Mouse (Mus musculus) right cerebral cortex, postnatal 4 days (tissue): ENCODE results near the gene S100z.

Experiments used
- DNase-seq: peaks from one replicate; pipeline ENCODE4 v3.0.0-alpha.2; 2022

The S100z gene

DNA sequence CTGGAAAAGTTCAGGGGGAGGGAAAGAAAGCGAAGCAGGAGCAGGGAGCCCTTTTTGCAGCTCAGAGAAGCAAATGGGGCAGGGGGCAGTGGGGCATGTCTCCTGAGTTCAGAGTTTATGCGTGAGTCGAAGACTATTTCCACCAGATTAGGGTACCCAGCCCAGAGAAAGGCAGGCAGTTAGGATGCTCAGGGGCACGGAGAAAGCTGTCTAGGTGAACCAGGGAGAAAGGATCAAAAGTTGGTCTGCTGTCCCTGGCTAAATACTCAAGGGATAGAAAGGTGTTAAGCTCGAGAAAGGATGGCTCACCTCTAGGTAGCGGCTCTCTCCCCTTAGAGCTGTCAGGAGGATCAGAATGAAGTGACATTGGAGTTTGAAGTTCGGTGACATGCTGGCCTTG, 34.2 kb downstream of the S100z start:
- no peak for DNase-seq

DNA sequence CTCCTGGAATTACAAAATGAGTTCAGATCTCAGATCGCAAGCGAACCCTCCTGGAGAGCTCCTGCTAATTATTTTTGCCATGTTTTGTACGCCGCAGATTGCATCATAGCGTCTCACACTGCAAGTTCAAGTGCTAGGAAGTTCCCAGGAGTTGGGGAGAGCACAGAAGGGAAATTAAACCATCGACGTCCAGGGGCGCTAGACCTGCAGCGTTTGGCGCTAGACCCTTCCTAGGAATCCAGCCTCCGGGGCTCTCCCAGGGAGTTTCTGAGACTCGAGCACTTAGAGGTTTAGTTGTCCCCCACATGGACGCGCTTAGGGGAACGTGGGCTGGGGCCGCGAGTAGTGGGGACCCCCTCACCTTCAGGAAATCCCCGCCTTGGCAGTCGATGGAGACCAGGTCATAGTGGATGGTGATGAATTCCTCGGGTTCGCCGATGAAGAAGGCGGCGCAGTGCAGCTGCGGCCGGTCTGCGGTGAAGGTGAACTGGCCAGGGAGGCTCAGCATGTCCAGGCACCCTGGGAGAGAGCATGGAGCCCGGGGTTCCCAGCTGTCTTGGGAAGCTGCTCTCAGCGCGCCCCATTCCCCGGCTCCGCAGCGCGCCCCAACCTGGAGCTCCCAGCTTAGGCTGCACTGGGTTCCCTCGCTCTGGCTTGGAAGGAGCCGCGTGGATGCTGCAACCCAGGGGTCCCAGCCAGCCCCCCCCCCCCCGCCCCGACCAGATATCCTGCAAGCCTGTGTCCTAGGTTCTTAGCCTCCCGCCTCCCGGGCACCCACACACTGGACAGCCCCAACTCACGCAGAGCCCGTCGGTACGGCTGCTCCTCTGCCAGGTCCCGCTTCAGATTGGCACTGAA, 34.9 kb downstream of the S100z start:
- peak; percentile 58 for DNase-seq

DNA sequence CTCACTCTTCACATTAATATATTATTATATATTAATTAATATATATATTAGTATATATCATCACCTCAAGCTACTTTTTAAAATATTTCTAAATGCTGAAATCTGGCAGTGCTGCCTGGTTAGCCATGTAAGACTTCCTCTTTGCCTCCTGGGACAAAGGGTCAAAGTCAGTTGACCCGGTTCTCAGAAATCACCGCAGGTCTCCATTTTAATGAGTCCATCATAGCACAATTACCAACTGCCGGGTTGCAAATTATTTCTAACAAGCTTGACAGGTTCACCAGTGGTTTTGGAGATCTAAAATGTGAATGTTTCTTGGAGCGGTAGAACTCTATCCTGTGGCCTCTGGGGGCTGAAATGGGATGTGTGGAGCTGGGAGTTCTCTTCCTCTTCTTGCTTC, 35.6 kb downstream of the S100z start:
- no peak for DNase-seq

DNA sequence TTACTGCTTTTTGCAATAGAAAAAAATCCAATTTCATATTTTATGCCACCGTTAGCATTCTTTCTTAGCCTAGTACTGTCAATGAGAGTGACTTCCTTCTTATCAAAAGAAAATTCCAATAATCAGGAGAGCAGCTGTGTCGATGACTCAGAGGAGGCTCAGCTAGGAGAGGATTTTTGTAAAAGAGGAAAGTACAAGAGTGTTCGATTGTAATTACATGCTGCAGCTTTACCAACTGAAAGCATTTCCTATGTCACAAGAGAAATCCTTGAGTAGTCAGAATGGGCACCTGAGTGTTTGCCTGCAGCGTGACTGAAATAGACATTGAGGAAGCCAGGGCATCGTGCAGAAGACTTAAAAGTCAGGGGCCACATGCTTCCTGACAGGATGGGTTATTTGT, 39.0 kb downstream of the S100z start:
- no peak for DNase-seq

DNA sequence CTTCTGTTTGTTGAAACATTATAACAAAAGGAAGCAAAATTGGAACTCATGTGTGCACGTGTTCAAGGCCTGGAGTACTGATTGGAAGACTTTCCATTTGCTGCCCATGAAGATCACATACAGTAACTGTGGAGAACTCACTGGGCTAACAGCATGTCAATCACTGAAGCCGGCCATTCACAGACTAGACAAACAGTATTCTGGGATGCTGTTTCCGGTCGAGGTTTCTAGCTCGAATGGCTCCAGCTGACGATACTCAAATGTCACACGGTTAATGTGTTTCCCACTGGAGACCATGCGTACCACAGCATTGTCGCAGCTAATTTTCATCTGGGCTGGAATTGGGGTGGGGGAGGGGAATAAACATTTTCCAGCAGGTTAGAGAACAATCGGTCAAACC, 46.8 kb downstream of the S100z start:
- no peak for DNase-seq

DNA sequence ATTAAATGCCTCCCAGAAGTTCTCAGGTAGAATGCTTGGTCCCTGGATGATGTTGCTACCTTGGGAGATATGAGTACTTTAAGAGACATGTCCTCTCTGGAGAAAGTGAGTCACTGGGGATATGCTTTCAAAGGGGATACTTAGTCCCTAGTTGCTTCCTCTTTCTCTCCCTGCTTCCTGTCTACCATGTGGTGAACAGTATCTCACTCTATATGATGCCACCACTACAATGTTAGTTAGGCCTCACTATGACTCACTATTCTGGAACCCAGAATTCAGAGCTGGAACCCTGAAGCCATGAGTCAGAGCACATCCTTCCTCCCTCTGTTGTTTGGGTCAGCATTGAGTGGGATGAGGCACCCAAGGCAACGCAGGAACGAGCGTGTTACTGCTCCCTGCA, 51.0 kb downstream of the S100z start:
- no peak for DNase-seq
